Mouse (Mus musculus) G1E (cell line): ENCODE measurements around the gene Lhfpl3. TPM values are rescaled to one million over a fixed set of nuclear protein-coding genes. Genes with fewer than 3 reads are reported as not detected.

Source experiments
- ATAC-seq: 2 replicates; pipeline ENCODE4 v1.8.0; 2016; ENCODE audit warnings: mild to moderate bottlenecking; ENCODE audit not compliant: insufficient number of reproducible peaks, poor library complexity, low FRiP score, severe bottlenecking; ENCODE audit errors: extremely low read depth
- DNase-seq: peaks from one replicate; pipeline ENCODE4 v3.0.0; 2012; ENCODE audit warnings: low spot score
- H3K27me3 ChIP-seq: 2 replicates; pipeline ENCODE4 v1.6.1; 2012; ENCODE audit warnings: mild to moderate bottlenecking, low read length, inconsistent platforms; ENCODE audit not compliant: insufficient read depth
- H3K36me3 ChIP-seq: replicated peaks from 2 replicates; pipeline ENCODE3; 2012; ENCODE audit warnings: mild to moderate bottlenecking, inconsistent platforms
- H3K4me1 ChIP-seq: 2 replicates; pipeline ENCODE4 v1.6.1; 2012; ENCODE audit warnings: low read depth, low read length, inconsistent platforms, mixed read lengths; ENCODE audit not compliant: insufficient read depth
- H3K4me3 ChIP-seq: 2 replicates; pipeline ENCODE4 v1.5.1; 2012; ENCODE audit warnings: low read depth, mild to moderate bottlenecking, inconsistent platforms, low read length, moderate library complexity, mixed read lengths
- H3K9me3 ChIP-seq: replicated peaks from 2 replicates; pipeline ENCODE4 v1.6.1; 2012; ENCODE audit warnings: inconsistent platforms
- CTCF ChIP-seq: IDR thresholded peaks from 2 replicates; pipeline ENCODE4 v1.5.1; 2012; ENCODE audit warnings: low read depth, low read length, inconsistent platforms, mixed read lengths
- GATA1 ChIP-seq: IDR thresholded peaks from 2 replicates; pipeline ENCODE4 v1.6.1; 2012; ENCODE audit warnings: borderline replicate concordance, low read length, inconsistent platforms, mixed read lengths
- GATA2 ChIP-seq: IDR thresholded peaks from 2 replicates; pipeline ENCODE4 v1.6.1; 2012; ENCODE audit warnings: low read depth, low read length, inconsistent platforms, borderline replicate concordance
- POLR2AphosphoS5 ChIP-seq: IDR thresholded peaks from 2 replicates; pipeline ENCODE4 v1.6.1; 2012; ENCODE audit warnings: low read depth, low read length, inconsistent platforms; ENCODE audit not compliant: insufficient replicate concordance
- TAL1 ChIP-seq: conservative IDR thresholded peaks from 2 replicates; pipeline ENCODE4 v1.6.1; 2012; ENCODE audit warnings: low read depth, low read length, inconsistent platforms, mixed read lengths
- polyA plus RNA-seq: library from polyadenylated mRNA; stranded (reverse); fragments of >175 nt; gene quantifications from 2 replicates; pipeline ENCODE4 v1.2.3, GENCODE M21; 2012
- total RNA-seq, 2 experiments: library from RNA; stranded (forward) in 1 of 2; stranded (reverse) in 1 of 2; fragments of 200-1000 nt in 1 of 2; fragments of >200 nt in 1 of 2; fragmentation: Nextera tagmentation in 1 of 2; gene quantifications; 2 replicates each; pipeline ENCODE4 v1.2.3; 2014 to 2017

Gene Lhfpl3
- total and polyA plus RNA-seq, 3 experiments: 0.05 TPM; not detected in 2

DNA sequence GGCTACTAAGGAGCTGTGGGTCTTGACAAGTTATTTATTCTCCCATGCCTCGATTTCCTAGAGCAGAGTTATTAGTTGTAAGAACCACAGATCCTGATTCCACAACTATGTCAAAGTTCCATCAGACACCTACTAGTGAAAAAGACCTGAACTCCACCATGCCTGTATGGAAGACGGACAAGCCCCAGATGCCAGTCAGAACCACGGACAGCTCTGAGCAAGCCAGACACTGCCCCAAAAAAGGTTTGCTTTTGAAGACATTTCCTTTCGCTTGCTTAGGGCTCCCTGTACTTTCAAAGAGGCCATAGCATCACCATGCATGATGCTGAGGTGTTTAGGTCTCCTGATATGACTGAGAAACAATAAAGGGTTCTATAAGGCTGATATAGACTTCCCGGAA lies 197.4 kb downstream of the Lhfpl3 start:
- ATAC-seq (no peak), DNase-seq (no peak)
- Histone ChIP-seq H3K27me3 (no peaks in the 10 kb centered on the region), H3K4me3 (no peak overlapping the region), H3K36me3 (no peaks in the 10 kb centered on the region), H3K9me3 (no peaks in the 10 kb centered on the region), H3K4me1 (no peaks in the 10 kb centered on the region)
- TF ChIP-seq CTCF (no peak), POLR2AphosphoS5 (no peak), GATA2 (no peak), TAL1 (no peak)

DNA sequence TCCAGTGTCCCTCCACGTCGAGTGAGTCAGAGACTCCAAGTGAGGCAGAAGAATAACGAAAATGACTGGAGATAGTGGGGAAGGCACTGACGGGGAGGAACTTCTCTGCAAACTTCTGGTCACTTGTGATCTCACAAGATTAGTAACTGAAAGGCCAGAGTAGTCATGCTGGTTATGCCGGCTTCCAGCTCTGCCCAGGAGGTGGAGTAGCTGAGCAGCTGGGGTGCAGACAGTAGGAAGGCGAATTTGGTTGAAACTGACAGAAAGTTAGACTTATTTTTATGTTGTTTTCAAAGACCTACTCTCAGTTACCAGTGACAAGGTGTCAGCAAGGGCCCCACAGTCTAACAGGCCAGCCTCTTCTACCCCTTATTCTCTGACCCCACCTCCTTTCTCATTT lies 217.4 kb downstream of the Lhfpl3 start:
- TF ChIP-seq CTCF: no peak
- no peak for TF ChIP-seq GATA1
- no peak for TF ChIP-seq POLR2AphosphoS5
- no peak for TF ChIP-seq TAL1
- TF ChIP-seq GATA2: no peak
- Histone ChIP-seq H3K4me1 (no peaks in the 10 kb centered on the region), H3K4me3 (no peak overlapping the region), H3K9me3 (no peaks in the 10 kb centered on the region), H3K36me3 (no peaks in the 10 kb centered on the region), H3K27me3 (0 out of 2 replicates have a peak, but pooled peaks cover 4% of the 10 kb centered on the region)
- DNase-seq (no peak), ATAC-seq (no peak)

DNA sequence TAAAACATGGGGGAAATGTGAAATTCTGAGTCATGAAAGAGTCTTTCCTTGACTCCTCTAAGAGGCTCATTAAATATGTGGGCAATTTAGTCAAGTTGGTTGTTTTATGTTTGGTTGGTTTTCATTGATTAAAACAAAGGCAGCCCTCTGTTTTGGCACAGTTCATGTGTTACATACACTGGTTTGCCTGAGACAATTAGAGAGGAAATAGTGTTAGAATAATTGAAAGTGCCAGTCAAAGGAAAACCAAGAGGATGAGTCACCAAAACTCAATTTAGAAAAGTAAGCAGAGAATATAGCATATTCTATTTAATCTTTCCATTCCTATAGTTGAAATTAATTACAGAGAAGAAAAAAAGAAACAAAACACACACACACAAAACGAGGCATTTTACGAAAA lies 240.9 kb downstream of the Lhfpl3 start:
- Histone ChIP-seq H3K9me3 (no peaks in the 10 kb centered on the region), H3K4me3 (no peak overlapping the region), H3K27me3 (no peaks in the 10 kb centered on the region; the same call in 1 of the 2 replicates), H3K4me1 (no peaks in the 10 kb centered on the region), H3K36me3 (no peaks in the 10 kb centered on the region)
- ATAC-seq (no peak), DNase-seq (no peak)
- no peak for TF ChIP-seq TAL1
- no peak for TF ChIP-seq GATA2
- TF ChIP-seq CTCF: no peak
- no peak for TF ChIP-seq POLR2AphosphoS5

DNA sequence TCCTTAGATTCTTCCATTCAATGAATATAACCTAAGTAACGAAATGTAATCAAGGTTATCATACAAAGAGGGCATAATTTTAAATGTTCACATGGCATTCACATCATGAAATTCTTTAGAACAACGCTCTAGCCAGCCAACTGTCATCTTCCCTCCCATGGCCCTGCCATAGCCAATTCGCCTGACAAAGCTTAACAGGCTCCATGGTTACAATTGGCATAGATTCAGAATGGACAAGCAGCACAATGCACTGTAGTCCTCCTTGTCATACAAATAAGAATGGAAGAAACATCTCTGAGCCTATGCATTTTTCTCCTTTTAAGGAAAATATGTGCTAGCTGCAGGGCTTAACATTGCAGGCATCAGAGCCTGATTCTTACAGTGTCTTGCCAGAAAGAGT lies 254.0 kb downstream of the Lhfpl3 start:
- ATAC-seq (no peak), DNase-seq (no peak)

DNA sequence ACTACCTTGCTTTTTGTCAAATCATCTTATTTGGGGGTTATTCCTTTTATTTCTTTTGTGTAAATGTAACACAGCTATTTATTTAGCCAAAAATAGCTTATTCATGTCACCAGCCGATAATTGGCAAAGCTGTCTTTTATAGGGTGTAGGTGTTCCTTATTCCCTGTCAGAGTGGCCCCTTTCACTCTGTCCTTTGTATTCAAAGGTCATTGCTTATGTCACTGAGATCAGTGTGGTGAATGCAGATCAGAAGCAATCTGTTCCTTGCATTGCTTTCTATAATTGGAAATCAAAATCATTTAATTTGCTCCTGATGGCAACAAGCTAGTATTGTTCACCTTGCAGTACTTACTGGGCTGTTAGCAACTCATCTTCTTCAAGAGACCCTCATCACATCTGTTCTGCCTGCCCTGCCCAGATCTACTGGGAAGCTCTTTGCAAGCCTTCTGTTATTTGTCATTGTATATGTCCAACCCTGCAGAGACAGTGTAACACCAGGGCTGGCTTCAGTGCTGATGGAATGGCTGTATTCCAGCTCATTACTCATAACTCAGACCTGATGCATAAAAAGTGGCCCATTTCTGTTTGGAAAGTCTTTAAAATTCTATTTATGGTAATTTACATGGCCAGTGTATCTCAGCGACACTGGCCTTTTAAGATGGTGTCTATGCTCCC lies 257.4 kb downstream of the Lhfpl3 start:
- DNase-seq (no peak), ATAC-seq (no peak)
- Histone ChIP-seq H3K36me3 (no peaks in the 10 kb centered on the region), H3K4me3 (no peak overlapping the region), H3K4me1 (no peaks in the 10 kb centered on the region), H3K9me3 (no peaks in the 10 kb centered on the region), H3K27me3 (no peaks in the 10 kb centered on the region)
- TF ChIP-seq GATA1: no peak
- TF ChIP-seq POLR2AphosphoS5: no peak
- TF ChIP-seq TAL1: no peak
- no peak for TF ChIP-seq GATA2
- TF ChIP-seq CTCF: no peak

More for the DNA sequence above, 254.0 kb downstream of the Lhfpl3 start:
- Histone ChIP-seq H3K9me3 (no peaks in the 10 kb centered on the region), H3K4me3 (no peak overlapping the region), H3K36me3 (no peaks in the 10 kb centered on the region), H3K27me3 (no peaks in the 10 kb centered on the region), H3K4me1 (no peaks in the 10 kb centered on the region)
- no peak for TF ChIP-seq CTCF
- TF ChIP-seq POLR2AphosphoS5: no peak
- no peak for TF ChIP-seq GATA2
- TF ChIP-seq TAL1: no peak
- no peak for TF ChIP-seq GATA1

DNA sequence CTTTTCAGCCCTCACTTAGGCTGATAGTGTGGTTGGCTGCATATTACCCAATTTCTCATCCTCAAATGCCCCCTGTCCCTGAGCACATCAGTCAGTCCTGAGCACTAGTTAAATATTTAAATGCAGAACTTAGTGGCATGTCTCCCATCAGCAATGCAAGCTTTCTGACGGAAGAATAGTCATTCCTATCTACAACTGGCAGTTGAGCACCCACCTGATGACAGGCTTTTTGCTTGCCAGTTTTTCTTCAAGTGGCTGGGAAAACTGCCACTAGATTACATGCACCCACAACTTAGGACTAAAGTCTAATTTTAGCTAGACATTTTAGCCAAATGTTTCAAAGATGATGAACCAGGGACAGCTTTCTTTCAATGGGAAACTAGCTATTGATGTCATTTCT lies 260.3 kb downstream of the Lhfpl3 start:
- ATAC-seq (no peak), DNase-seq (no peak)
- Histone ChIP-seq H3K4me1 (no peaks in the 10 kb centered on the region), H3K36me3 (no peaks in the 10 kb centered on the region), H3K4me3 (no peak overlapping the region), H3K27me3 (no peaks in the 10 kb centered on the region), H3K9me3 (no peaks in the 10 kb centered on the region)
- TF ChIP-seq TAL1 (no peak), GATA1 (no peak), POLR2AphosphoS5 (no peak), GATA2 (no peak), CTCF (no peak)
